Mouse (Mus musculus) erythroblast, embryonic 14.5 days (primary cell): ENCODE measurements around the gene Ten1.

ENCODE experiments used
- GATA1 ChIP-seq: IDR thresholded peaks from 2 replicates; pipeline ENCODE4 v1.6.1; 2012; ENCODE audit warnings: low read length, inconsistent platforms, mixed read lengths
- TAL1 ChIP-seq: IDR thresholded peaks from 3 replicates; pipeline ENCODE4 v1.6.1; 2012; ENCODE audit warnings: low read length, inconsistent platforms, mixed read lengths

- TF ChIP-seq GATA1 (no peak), TAL1 (no peak)
Measured at GRCm38 (mm10) chr11:116209257-116209656, 10.6 kb downstream of the Ten1 start.
